Mouse (Mus musculus): ENCODE results near the gene Ctcfl.

DNA sequence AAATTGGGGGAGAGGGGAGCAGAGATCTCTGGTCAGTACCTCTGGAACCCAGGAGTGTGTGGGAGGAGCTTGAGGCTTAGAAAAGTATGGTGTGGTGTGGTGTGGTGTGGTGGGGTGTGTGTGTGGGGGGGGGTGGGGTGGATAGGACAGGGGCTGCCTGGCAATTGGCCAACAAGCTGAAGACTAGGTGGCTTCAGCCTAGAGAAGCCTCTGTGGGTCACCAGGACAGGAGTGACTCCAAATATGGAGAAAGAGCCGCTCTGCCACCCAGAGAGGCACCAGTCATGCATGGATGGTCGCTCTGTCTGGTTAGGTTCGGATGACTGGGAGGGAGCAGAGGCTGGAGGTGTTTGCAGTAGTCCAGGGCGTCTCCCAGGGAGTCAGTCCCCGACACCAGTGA lies 71.9 kb downstream of the Ctcfl start:
- no peak for TF ChIP-seq POLR2A (IDR thresholded peaks at IDR 0.05; ENCODE audit: extremely low read depth, insufficient read depth, low read length)
- TF ChIP-seq CTCF (IDR thresholded peaks at IDR 0.05; ENCODE audit: extremely low read depth, insufficient read depth, low read length) = no peak

Measured in cortical plate, adult 2 months (tissue).